Mouse (Mus musculus) brain, embryonic 18.5 days (tissue): Measurements from ENCODE around the gene Rps19bp1.

Experiments
- DNase-seq: peaks from one replicate; pipeline ENCODE4 v3.0.0-alpha.2; 2012; ENCODE audit warnings: low read depth, low spot score

Gene Rps19bp1

DNA sequence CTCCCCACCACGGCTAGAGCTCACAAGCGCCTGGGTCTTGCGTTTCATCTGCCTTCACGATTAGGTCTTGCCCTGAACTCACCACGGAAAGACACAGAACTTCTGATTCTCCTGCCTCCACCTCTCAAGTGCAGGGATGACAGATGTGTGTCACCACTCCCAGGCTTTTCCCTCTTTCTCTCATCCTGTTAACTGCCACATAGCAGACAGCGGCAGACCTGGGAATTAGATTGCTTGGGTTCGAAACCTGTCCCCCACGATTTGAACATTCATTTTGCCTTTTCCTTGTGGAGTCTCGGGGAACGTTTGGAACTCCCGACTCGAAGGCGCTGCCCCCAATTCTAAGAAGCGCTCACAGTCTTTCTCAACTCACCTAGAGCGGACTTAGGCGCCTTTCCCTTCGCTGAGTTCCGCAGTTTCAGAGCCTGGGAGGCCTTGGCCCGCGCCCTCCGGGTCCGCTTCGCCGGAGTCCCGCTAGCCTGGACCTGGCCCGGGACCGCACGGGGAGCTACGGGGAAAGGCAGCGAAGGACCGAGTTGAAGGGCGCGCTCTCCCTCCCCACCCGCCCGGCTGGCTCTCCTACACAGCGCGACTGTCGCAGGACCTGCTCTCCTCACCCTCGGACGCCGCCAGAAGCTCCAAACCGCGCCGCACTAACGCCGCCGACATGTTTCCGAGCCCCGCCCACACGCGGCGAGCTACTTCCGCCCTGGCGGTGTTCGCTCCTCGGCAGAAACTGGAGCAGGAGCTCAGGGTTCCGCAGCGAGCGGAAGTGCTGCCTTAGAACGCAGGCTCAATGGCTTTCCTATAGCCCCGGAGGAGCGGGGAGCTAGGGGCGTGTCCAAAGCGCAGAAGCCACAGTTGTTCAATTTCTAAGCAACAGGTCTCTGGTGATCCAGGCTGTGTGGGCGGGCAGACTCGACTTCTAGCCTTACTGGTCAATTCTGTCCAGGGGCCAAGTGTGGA, at the start of gene Rps19bp1:
Gene Rps19bp1 (minus strand): TSS at position 706 of the 966 bp plus-strand sequence.
- DNase-seq: peak; percentile 79

DNA sequence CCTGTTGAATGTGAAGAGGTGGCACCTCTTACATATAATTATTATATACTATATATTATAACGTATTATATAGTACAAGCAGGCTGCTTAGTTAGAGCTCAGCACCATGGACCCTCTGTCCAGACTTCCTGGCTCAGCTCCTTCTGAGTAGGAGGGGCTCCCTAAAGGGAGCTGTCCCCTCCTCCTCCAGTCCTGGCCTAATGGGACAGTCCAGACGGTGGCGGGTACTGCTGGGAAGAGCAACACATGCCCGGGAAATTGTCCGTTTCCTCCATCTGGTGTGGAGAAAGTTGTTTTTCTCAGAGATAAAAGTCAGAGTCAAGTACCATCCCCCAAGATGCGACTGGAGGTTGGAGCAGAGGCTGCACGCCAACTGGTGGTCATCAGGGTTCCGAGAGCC, 42.0 kb upstream of the Rps19bp1 start:
- no peak for DNase-seq

DNA sequence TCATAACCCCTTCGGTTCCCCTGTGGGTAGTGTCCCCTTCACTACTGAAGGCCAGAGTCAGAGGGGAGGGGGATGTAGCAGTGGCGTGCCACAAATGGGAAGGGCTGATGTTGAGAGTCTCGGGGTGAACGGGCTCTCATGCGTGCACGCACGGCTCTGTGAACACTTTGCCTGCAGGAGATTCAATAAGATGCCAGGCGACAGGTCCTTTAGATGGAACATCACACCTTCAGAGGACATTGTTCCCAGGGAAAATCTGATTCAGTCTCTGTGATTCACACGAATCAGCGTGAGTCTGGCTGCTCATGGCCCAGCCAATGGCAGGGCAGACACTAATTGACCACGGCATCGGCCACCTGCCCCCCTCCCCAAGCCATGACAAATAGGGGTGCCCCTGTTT, 40.1 kb upstream of the Rps19bp1 start:
- DNase-seq: no peak

DNA sequence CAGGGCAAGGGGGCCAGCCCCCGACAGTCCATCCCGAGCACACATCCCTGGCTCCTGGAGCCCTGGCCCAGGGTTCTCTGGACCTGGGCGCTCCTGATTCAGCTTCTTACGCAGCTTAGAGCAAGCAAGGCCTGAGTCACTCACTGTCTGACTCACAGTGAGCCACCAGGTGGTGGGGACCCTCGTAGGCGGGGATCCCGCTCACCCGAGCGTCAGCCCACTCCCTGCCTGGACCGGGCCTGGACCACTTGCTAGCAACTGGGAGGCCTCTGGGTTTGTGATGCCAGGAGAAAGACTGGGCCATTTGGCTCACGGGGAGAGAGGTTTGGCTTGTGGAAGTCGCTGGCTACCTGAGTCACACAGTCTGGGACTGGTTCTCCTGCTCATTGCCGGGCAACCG, 39.7 kb upstream of the Rps19bp1 start:
- DNase-seq: no peak

DNA sequence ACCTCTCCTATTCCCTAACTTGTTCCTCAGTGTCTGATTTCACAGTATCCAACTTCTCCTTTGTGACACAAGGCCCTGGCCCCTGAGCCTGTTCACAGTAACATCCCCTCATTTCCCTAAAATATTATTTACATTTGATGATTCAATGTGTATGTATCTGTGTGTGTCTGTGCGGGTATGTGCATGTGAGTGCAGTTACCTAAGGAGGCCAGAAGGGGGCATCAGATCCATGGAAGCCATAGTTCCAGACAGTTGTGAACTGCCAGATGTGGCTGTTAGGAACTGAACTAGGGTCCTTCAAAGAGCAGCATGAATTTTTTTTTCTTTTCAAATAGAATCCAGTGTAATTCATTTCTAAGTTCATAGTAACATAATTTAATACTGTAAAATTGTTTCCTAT, 33.0 kb upstream of the Rps19bp1 start:
- DNase-seq: no peak

DNA sequence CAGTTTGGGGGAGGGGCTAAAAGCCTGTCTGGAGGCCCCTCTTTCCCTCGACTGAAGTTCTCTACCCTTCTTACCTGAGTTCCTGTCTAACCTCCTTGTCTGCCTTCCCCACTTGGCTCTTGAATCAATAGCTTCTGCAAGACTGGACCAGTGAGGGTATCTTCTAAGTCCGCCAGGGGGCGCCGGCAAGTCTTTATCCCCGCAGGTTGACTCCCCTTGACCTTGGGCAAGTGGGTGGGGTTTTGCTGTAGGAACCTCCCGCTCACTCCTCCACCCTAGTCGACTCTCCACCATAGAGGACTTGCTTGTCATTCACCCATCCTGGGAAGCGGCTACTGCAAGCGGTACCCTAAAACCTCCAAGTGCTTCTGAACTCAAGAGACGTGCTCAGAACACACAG, 25.3 kb upstream of the Rps19bp1 start:
- DNase-seq: no peak

DNA sequence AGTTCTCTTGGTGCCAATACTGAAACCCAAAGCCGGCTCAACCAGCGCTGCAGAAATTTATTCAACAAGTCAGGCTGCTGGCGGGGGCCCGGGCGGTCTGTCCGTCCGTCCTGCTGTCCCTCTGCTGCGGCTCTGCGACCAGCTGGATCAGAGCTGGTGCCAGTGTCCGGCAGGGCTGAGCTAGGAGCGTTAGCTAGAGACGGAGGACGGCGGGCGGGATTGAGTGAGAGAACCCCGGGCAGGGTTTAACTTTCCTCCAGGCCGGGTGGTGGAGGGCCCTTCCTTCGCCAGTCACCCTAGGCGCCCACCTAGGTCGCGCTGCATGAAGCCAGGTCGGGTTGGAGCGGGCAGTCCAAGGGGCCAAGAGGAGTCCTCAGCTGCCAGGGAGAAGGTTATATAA, 23.9 kb upstream of the Rps19bp1 start:
- no peak for DNase-seq

DNA sequence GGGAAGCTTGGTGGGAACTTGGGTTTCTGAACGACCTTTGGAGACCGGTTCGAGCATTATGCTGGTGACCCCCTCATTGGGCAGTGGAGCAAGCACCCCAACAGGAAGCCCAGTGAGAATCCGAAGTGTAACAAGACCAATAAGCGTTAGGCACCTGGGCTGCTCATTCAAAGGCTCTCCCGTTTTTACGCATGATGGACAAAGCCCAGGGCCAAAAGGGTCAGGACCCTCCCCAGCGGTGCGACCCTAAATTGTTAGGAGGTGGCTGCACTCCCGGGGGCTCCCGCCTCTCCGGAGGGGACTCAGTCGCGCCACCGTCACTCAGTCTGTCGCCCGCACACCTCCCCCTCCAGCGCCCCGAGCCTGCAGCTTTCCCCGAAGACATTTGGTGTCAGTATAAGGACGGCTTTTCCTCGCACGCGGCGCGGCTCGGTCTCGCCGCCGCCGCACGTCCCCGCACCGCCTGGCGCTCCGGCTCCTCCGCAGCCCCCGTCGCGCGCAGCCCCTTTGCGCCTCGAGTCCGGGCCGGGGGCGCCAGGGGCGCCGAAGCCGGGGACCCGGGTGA, 22.8 kb upstream of the Rps19bp1 start, which contains the start of gene Cacna1i:
Gene Cacna1i (plus strand): TSS at position 388 of the 565 bp plus-strand sequence.
- peak; percentile 50 for DNase-seq

DNA sequence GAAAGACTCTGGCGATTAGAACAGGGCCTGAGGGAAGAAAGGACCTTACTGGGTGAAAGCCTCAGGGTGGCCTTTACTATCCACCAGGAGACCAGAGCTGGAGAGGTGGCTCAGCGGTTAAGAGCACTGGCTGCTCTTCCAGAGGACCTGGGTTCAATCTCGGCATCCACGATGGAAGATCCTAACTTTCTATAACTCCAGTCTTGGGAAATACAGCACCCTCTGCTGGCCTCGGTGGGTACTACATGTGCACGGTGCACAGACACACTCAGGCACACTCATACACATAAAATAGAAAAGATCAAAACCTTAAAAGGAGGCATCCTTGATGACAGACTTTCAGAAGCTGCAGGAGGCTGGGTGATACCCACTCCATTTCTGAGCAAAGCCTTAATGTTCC, 16.5 kb upstream of the Rps19bp1 start:
- no peak for DNase-seq

DNA sequence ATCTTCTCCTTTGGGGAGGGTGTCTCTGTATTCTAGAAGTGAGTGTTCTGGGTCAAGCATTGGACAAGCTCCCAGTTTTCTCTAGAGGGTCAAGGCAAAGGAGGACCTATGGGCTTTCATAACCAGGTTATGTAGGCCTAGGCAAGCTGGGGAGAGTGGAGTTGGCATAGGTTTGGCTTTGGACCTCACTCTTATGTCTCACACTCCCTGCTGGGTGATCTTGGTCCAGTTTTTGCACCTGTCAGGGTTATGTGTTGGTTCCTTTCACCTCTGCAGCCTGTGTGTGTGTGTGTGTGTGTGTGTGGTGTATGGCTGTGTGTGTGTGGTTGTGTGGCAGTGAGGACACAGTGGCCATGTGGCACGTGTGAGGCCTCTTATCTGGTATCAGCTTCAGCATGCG, 14.9 kb upstream of the Rps19bp1 start:
- DNase-seq: no peak

DNA sequence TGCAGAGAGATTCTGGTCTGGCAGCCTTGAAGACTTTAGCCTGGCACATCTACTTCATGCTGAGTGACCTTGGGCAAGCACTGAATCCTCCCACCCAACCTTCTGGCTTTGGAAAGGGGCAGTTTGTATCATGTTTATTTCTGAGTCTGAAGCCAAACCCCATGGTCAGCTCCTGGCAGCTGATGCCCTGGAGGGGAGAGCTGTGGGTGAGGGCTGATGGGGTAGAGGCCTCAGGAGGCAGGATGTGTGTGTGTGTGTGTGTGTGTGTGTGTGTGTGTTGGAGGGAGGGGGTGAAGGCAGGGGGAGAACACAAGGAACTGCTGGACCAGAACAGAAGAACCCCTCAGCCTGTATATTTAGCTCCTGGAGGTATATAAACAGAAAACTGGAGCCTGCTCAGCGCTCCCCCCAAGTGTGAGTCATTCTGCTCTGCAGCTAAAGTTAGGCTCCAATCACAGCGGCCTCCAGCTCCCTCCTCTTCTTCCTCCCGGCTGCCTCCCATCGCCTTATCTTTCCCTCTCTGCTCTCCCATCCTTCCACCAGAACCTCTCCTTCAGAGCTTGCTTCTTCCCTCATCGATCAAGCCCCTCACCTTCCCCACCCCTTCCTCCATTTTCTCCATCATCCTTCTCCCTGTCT, 14.1 kb upstream of the Rps19bp1 start:
- no peak for DNase-seq

DNA sequence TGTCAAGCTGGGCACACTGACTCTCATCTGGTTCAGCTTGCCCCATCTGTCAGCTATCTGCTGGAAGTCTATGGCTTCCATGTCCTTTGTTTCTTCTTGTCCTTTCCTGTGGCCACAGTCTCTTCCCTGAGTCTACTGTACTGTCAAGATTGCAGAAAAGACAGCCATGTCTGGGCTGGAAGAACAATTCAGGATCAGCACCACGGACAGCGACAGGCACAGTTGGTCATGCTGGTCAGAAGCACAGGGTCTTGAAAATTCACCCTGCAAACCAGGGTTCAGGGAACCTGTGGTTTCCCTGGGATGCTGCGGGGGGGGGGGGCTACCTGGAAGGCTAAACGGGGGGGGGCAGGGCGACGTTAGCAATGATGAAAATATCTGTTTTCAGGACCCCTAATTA, 13.5 kb upstream of the Rps19bp1 start:
- DNase-seq: no peak

DNA sequence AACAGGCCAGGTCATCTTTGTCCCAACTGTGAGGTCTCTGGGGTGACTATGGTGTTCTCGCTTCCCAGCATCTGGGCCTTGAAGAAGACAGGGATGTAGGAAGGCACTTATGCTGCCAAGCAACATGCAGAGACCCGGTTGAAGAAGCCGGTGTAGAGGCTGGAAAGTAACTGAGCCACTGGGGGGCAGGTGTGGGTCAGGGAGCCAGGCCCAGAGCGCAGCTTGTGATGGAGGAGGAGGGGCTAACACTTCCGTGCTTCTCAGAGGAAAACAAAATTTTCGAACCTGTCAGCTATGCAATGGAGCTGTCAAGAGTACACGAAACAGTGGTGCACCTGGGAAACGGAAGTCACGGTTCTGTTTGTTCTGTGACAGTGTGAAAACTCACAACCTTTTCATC, 13.0 kb upstream of the Rps19bp1 start:
- DNase-seq: no peak

DNA sequence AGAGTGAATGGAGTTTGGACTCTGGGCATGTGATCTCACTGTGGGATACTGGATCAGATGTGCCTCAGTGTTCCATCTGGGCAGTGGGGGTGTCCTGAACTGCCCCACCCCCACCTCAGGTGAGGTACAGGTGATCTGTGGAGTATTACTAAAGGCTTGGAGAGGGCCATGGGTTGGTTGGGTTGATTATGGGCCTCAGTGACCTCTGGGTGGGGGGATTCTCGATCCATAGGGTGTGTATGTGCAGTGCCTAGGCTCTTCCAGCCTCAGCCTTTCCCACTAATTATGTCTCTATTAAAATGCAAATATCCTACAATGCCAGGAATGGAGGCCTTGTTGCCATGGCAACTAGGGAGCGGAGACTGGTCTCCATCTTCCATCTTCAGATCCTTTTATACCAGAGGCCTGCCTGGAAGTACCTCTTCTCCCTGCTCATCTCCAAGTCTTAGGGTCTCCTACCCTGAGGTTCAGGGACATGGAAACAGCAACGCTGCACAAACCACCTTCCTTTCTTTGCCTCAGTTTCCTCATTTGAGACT, 7.8 kb upstream of the Rps19bp1 start:
- DNase-seq: no peak

DNA sequence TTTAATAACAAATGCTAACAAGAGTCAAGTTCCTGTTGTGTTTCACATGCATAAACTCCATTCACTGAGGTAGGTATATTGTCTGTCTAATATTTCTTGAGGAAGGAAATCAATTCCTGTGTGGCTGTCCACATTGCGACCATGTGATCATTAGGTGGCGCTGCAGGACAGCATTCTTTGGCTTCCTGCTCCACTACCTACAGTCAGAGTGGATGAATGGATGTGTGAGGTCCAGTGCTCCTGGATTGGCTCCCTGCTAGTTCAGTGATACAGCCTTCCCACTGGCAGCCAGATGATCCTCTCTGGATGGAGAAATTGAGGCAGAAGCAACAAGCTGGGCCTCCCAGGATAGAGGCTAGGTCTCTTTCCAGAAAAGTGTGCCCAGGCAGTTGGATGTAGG, 2.2 kb upstream of the Rps19bp1 start:
- DNase-seq: no peak

DNA sequence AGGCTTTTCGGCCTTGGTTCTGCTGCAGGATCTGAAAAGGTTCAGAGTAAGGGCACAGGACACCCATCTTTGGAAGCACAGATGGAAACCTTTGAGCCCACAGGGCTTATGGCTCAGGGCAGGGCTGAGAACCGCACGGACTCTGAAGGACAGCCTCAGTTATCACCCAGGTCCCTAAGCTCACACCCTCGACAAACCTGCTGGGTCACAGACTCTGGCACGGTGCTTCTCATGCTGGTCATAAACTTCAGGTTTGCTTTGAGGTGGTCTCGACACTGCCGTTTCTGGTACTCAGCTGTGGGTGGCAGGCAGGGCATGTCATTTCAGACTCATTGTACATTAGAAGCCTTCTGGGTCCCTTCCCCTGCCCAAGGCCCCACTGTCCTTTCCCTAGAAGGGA, 3.0 kb downstream of the Rps19bp1 start:
- no peak for DNase-seq

DNA sequence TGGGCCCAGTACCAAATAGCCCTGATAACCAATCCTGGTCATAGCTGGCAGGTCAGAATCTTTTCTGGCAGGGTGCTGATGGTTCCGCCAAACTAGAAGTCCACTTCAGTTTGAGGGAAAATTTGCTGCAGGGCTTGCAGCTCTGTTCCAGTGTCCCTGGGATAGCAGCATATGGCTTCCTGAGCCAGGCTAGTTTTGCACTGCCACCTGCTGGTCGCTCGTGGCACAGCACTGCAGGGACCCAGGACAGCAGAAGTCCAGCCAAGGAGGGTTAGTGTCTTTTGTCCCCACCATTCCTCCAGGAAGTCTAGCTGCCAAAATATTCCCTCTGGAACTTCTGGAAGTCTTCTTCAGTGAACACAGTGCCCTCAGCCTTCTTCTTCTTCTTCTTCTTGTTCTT, 3.4 kb downstream of the Rps19bp1 start:
- no peak for DNase-seq

DNA sequence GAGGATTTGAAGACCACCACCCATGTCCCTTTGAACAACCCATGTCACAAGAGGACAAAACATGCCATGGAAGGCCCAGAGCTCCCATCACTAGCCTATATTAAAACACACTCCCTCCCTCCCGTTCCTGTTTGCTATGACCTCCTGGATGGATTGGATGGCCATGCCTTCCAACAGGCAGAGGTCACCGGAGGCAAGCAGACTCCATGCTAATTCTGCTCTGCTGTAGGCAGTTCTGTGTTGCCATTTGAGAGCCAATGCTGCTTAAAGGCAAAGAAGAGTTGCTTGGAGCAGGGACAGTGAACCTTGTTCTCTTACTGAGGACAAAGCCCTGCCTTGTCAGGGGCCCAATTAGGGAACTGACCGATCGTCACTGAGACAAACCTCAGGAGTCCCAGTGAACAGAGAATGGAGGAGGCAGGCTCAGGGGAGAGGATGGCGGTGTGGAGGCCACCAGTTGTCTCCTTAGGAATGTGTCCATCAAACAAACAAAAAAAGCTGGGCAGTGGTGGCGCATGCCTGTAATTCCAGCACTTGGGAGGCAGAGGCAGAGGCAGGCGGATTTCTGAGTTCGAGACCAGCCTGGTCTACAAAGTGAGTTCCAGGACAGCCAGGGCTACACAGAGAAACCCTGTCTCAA, 4.6 kb downstream of the Rps19bp1 start:
- no peak for DNase-seq

DNA sequence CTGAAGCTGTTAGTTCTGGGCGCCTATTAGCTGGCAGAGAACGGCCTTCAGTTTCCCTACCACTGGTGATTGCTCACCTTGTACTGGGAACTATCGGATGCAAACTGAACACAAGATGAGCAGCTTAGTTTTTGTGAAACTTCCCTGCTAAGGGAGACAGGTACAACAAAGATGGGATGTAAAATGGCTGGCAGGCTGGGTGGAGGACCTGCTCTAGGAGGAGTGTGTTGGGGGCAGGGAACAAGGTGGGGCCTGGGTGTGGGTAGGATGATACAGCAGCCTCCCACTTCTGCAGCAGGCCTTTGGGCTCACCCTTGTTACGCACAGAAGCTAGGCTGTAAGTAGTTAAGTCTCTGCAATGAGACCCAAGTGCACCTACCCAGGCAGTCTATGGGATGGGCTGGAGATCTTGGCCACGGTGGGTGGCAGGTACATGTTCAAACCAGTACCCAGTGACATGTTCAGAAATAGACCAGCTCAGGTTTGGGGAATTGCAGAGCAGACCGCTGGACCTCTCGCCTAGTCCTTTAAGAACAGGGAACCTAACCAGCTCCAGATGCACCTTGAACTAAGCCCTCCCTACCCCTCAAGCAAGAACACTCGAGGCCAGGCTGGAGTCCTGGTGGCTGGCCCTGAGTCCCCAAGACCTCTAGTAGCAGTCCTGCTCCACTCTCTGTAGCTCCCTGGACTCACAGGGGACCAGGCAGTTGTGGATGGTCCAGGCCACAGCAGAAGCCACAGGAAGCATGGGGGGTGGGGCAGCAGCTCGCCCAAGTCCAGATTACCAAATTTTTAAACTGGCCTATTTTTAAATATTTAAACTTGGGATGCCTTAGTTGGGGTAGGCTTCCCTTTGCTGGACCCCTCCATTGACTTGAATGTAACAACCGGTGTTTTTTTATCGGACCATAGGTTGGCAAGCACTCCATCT, 5.6 kb downstream of the Rps19bp1 start:
- no peak for DNase-seq

DNA sequence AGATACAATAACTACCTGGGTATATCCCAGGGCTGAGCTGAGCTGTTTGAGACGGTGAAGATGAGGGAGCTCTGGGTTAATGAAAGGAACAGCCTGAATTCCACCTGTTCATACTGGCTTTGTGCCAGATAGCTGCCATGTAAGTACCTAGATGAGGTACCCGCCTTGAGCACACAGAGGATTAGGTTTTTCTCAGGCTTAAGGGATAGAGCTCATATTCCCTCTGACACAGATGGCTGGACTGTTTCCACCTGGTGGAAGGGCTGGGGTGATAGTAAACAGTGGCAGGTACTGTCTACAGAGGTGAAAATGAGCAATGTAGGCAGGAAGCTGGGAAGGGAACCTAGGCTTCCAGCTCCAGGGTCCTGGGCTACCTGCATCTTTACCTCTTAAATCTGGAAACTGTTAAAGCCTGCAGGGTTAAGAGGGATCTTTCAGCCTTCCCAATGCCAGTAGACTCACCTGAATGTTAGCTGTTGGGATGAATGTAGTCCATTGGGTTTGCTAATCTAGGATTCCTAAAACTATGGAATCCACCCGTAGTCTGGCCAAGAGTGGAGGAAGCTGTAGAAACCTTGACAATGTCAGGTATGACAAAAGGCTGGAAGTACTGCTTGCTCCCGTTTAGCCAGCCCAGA, 6.4 kb downstream of the Rps19bp1 start:
- no peak for DNase-seq
